Mouse (Mus musculus): ENCODE measurements at regions not wholly inside any gene's neighbourhood (a gene's known extent, or its start where the extent isn't known, plus 50 kb on each side); places are given as distances from the start of the nearest gene placed in this dataset.

DNA sequence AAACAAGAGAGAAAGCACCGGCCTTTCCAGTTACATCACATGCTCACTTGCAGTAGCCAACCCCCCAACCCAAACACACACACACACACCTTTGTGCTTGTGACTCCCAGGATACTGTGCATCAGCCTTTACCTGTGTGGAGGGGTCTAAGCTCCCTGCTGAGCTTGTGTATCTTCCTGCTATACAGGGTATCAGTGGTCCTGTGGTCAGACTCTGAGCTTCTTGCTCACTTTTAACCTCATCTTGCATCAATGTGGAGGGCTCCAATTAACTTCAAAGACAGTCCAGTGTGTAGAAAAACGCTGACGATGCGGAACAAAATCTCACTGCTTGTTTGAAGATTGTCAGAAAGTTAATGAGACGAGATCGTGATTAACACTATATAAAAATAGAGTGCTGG, 71.4 kb upstream of the Gypa start:
- ATAC-seq (ENCODE audit: low FRiP score, low read depth), result no peak

DNA sequence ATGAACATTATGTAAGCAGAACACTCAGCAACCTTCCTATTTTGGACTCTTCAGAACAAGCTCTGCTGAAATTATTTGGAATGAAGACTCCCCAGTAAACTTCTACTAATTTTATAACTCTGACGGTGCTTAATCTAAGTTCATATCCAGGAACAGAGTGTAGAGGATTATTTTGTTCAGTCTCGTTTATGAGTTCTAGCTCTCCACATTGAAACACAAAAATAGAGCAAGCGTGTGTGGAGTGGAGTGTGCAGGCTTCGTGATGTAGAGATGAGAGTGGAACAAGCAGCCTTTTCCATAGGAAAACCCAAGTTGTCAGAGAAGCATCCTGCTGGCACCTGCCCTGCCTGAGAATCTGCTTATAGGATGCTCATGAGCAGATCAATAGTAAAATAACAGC, 77.5 kb upstream of the Gypa start:
- no peak overlapping the region for H3K4me2 ChIP-seq
- no peak for ATAC-seq (ENCODE audit: low FRiP score, low read depth)
- no peaks in the 10 kb centered on the region for H3K9me3 ChIP-seq
- 93% methylated on average over 4 of the region's 4 CpGs for WGBS
- H3K36me3 ChIP-seq, result no peaks in the 10 kb centered on the region
- H3K4me1 ChIP-seq (replicated peaks), result no peaks in the 10 kb centered on the region
- no peak overlapping the region for H3K9ac ChIP-seq
- H3K4me3 ChIP-seq, result no peak overlapping the region
- H3K27ac ChIP-seq (replicated peaks), result no peak overlapping the region
- no peaks in the 10 kb centered on the region for H3K27me3 ChIP-seq

More for the DNA sequence above, 71.4 kb upstream of the Gypa start:
- H3K4me3 ChIP-seq, result no peak overlapping the region
- no peaks in the 10 kb centered on the region for H3K9me3 ChIP-seq
- H3K27me3 ChIP-seq, result no peaks in the 10 kb centered on the region
- H3K9ac ChIP-seq, result no peak overlapping the region
- H3K4me1 ChIP-seq (replicated peaks), result no peaks in the 10 kb centered on the region
- H3K36me3 ChIP-seq, result no peaks in the 10 kb centered on the region
- no peak overlapping the region for H3K4me2 ChIP-seq
- H3K27ac ChIP-seq (replicated peaks), result no peak overlapping the region
- 88% methylated on average over 6 of the region's 6 CpGs for WGBS

GRCm38 (mm10) chr8:80399594-80400207, 93.9 kb upstream of the Gypa start:
- 87% methylated on average over 2 of the region's 2 CpGs for WGBS
- ATAC-seq (ENCODE audit: low FRiP score, low read depth), result no peak
- H3K9me3 ChIP-seq, result no peaks in the 10 kb centered on the region

GRCm38 (mm10) chr8:80395010-80395409, 98.6 kb upstream of the Gypa start:
- no peaks in the 10 kb centered on the region for H3K9me3 ChIP-seq
- no peak overlapping the region for H3K27ac ChIP-seq (replicated peaks)
- no peak overlapping the region for H3K4me3 ChIP-seq
- H3K27me3 ChIP-seq, result no peaks in the 10 kb centered on the region
- no peaks in the 10 kb centered on the region for H3K36me3 ChIP-seq
- ATAC-seq (ENCODE audit: low FRiP score, low read depth), result no peak
- H3K4me2 ChIP-seq, result no peak overlapping the region
- no peaks in the 10 kb centered on the region for H3K4me1 ChIP-seq (replicated peaks)
- H3K9ac ChIP-seq, result no peak overlapping the region
- WGBS, result 76% methylated on average over 5 of the region's 5 CpGs

More at GRCm38 (mm10) chr8:80399594-80400207, 93.9 kb upstream of the Gypa start:
- H3K27me3 ChIP-seq, result no peaks in the 10 kb centered on the region
- H3K9ac ChIP-seq, result no peak overlapping the region
- H3K27ac ChIP-seq (replicated peaks), result no peak overlapping the region
- no peaks in the 10 kb centered on the region for H3K4me1 ChIP-seq (replicated peaks)
- H3K4me2 ChIP-seq, result no peak overlapping the region
- H3K36me3 ChIP-seq, result no peaks in the 10 kb centered on the region
- H3K4me3 ChIP-seq, result no peak overlapping the region

DNA sequence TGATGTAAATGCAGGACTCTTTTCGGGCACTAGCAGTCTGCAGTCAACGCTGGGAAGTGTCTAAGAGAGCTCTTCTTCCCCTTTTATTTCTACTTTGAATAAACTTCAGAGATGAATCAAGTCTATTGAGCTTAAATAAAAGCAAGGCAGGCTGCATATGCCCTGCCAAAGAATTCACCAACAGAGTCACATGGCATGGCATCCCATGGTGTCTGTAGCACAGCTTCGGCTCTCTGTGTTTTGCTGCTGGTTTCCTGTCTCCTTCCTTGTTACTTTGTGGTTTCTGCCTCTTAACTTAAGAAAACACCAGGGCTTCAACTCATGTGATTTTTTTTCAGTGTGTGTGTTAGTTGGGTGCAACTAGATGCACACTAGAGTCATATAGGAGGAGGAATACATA, 100.5 kb upstream of the Gypa start:
- ATAC-seq (ENCODE audit: low FRiP score, low read depth), result no peak
- Histone ChIP-seq H3K4me3 (no peak overlapping the region), H3K27me3 (no peaks in the 10 kb centered on the region), H3K4me1 (replicated peaks) (no peaks in the 10 kb centered on the region), H3K4me2 (no peak overlapping the region), H3K9ac (no peak overlapping the region), H3K27ac (replicated peaks) (no peak overlapping the region), H3K9me3 (no peaks in the 10 kb centered on the region), H3K36me3 (no peaks in the 10 kb centered on the region)
- 58% methylated on average over 3 of the region's 3 CpGs for WGBS

DNA sequence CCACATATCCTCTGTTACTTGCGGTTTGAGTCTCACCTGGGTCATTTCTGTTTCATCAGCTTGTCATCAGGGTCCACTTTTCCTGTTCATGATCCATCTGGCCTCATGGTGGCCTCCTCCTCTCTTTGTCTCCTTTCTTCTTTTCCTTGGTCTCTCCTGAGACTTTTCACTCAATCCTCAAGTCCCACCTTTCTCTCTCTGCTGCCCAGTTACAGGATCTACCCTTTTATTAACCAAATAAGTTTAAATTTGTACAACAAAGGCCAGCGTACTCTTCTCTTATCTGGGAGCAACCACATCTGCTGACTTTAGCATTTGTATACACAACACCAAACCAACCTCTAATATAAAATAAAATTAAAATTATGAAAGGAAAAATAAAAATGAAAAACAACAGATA, 124.4 kb upstream of the Gypa start:
- Histone ChIP-seq H3K9ac (no peak overlapping the region), H3K4me2 (no peak overlapping the region), H3K9me3 (no peaks in the 10 kb centered on the region), H3K4me3 (no peak overlapping the region), H3K4me1 (replicated peaks) (no peaks in the 10 kb centered on the region), H3K36me3 (no peaks in the 10 kb centered on the region), H3K27ac (replicated peaks) (no peak overlapping the region), H3K27me3 (no peaks in the 10 kb centered on the region)
- ATAC-seq (ENCODE audit: low FRiP score, low read depth), result no peak
- 83% methylated on average over 2 of the region's 2 CpGs for WGBS

- H3K9ac ChIP-seq, result no peak overlapping the region
- no peak for ATAC-seq (ENCODE audit: low FRiP score, low read depth)
- WGBS, result 88% methylated on average over 7 of the region's 7 CpGs
- no peaks in the 10 kb centered on the region for H3K9me3 ChIP-seq
- H3K36me3 ChIP-seq, result no peaks in the 10 kb centered on the region
- no peaks in the 10 kb centered on the region for H3K4me1 ChIP-seq (replicated peaks)
- no peak overlapping the region for H3K4me3 ChIP-seq
- no peaks in the 10 kb centered on the region for H3K27me3 ChIP-seq
- H3K4me2 ChIP-seq, result no peak overlapping the region
- no peak overlapping the region for H3K27ac ChIP-seq (replicated peaks)
Measured at GRCm38 (mm10) chr8:80364059-80364458, 129.5 kb upstream of the Gypa start.

DNA sequence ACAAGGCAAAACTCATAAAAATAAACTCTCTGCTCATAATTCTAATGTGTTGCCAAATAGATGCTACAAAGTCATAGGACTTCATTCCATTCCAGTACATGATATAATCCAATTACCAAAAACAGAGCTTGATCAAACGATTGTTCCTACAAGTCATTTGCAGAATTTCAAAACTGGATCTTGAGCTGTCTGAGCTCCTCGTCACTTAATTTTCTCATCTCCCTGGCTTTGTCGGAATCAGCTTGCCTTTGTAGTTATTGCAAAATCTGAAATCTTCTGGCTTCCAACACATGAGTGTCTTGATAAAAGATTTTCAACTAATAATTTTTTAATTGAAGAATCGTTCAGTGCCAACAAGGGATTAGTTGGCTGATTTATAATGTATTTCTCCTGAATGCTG, 150.3 kb upstream of the Gypa start:
- Histone ChIP-seq H3K4me2 (no peak overlapping the region), H3K9me3 (no peaks in the 10 kb centered on the region), H3K36me3 (no peaks in the 10 kb centered on the region), H3K4me1 (replicated peaks) (no peaks in the 10 kb centered on the region), H3K27ac (replicated peaks) (no peak overlapping the region), H3K9ac (no peak overlapping the region), H3K27me3 (no peaks in the 10 kb centered on the region), H3K4me3 (no peak overlapping the region)
- WGBS, result 86% methylated on average over 4 of the region's 4 CpGs
- ATAC-seq (ENCODE audit: low FRiP score, low read depth), result no peak

DNA sequence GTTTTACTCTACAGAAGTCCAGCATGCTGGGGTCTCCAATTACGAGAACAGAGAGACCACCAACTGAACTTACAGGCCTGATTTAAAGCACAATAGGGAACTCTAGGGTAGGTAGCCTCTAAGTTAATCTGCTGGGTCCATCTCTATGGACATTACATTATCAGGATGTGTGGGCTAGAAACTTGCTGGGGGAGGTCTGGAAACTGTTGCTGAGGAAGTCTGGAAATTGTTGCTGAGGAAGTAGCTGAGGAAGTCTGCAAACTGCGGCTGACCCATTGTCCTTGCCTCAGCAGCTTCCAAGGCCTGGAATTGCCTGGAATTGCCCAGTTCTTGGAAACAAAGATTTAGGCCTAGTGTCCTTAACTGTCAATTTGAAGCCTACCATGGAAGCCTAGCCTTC, 155.7 kb upstream of the Gypa start:
- Histone ChIP-seq H3K27me3 (no peaks in the 10 kb centered on the region), H3K9ac (no peak overlapping the region), H3K36me3 (no peaks in the 10 kb centered on the region), H3K9me3 (no peaks in the 10 kb centered on the region), H3K4me1 (replicated peaks) (no peaks in the 10 kb centered on the region), H3K27ac (replicated peaks) (no peak overlapping the region), H3K4me2 (no peak overlapping the region), H3K4me3 (no peak overlapping the region)
- WGBS, result 79% methylated on average over 2 of the region's 2 CpGs
- no peak for ATAC-seq (ENCODE audit: low FRiP score, low read depth)

DNA sequence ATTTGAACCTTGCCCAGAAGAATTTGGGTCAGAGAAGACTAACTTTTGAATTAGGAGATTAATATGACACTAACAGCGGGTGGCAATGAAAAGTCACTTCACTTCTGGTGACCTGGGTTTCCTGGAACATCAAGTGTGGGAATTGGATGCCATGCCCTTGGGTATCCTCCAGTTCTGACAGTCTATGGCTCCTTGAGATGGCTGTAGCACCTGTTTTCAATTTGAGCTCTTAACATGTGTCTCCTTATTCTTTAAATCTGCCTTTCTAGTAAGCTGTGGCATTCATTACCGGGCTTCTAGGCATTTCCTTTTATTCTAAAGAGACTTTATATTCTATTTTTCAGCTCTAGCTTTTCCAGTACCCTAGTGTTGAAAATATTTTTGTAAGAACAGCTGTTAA, 164.9 kb upstream of the Gypa start:
- WGBS, result 87% methylated on average over 2 of the region's 2 CpGs
- no peak for ATAC-seq (ENCODE audit: low FRiP score, low read depth)

GRCm38 (mm10) chr8:80325859-80326258, 167.7 kb upstream of the Gypa start:
- Histone ChIP-seq H3K9ac (no peak overlapping the region), H3K4me2 (no peak overlapping the region), H3K4me1 (replicated peaks) (no peaks in the 10 kb centered on the region), H3K4me3 (no peak overlapping the region), H3K9me3 (no peaks in the 10 kb centered on the region), H3K36me3 (no peaks in the 10 kb centered on the region), H3K27me3 (no peaks in the 10 kb centered on the region), H3K27ac (replicated peaks) (no peak overlapping the region)
- WGBS, result 91% methylated on average over 3 of the region's 3 CpGs
- no peak for ATAC-seq (ENCODE audit: low FRiP score, low read depth)

More for the DNA sequence above, 164.9 kb upstream of the Gypa start:
- Histone ChIP-seq H3K27ac (replicated peaks) (no peak overlapping the region), H3K36me3 (no peaks in the 10 kb centered on the region), H3K27me3 (no peaks in the 10 kb centered on the region), H3K4me1 (replicated peaks) (no peaks in the 10 kb centered on the region), H3K4me3 (no peak overlapping the region), H3K4me2 (no peak overlapping the region), H3K9me3 (no peaks in the 10 kb centered on the region), H3K9ac (no peak overlapping the region)

DNA sequence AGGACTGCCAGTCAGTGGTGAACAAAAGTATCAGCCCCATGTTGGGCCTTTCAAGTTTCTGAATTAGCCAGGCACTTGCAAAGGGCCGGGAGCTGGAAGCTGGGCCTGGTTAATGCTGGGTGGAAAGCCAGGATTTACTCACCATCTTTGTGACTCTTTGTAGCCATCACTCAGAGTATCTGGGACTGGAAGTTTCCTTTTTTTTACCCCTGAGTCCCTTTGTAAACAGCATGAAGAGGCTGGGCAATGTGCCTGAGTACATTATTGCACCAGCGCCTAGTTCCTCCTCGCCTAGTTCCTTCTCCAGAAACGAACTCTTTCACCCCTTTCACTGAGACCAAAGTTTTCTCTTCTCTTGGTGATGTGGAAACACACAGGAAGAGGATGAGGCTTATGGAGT, 168.4 kb upstream of the Gypa start:
- no peak; the same call in 1 of the 2 replicates for ATAC-seq (ENCODE audit: low FRiP score, low read depth)
- 70% methylated on average over 4 of the region's 4 CpGs for WGBS
- no peaks in the 10 kb centered on the region for H3K4me1 ChIP-seq (replicated peaks)

GRCm38 (mm10) chr8:80318231-80318870, 175.2 kb upstream of the Gypa start:
- Histone ChIP-seq H3K9me3 (no peaks in the 10 kb centered on the region), H3K4me3 (no peak overlapping the region), H3K27me3 (no peaks in the 10 kb centered on the region), H3K36me3 (no peaks in the 10 kb centered on the region), H3K27ac (replicated peaks) (peak overlapping the region; percentile 46), H3K4me2 (no peak overlapping the region), H3K9ac (no peak overlapping the region), H3K4me1 (replicated peaks) (peaks cover 18% of the 10 kb centered on the region)
- WGBS, result 48% methylated on average over 6 of the region's 6 CpGs
- ATAC-seq (ENCODE audit: low FRiP score, low read depth), result peak; percentile 29; the same call in 1 of the 2 replicates

More for the DNA sequence above, 168.4 kb upstream of the Gypa start:
- Histone ChIP-seq H3K27ac (replicated peaks) (no peak overlapping the region), H3K9ac (no peak overlapping the region), H3K4me2 (no peak overlapping the region), H3K36me3 (no peaks in the 10 kb centered on the region), H3K27me3 (no peaks in the 10 kb centered on the region), H3K9me3 (no peaks in the 10 kb centered on the region), H3K4me3 (no peak overlapping the region)

Data from hindbrain, embryonic 15.5 days (tissue).